Mouse (Mus musculus) embryonic fibroblast, embryonic 13.5 days (primary cell): ENCODE results near the gene Sh3bp4.

Experiments
- CTCF ChIP-seq: IDR thresholded peaks from 2 replicates; pipeline ENCODE4 v1.5.1; 2011; ENCODE audit warnings: mild to moderate bottlenecking, control low read depth, low read length, moderate library complexity, borderline replicate concordance; ENCODE audit not compliant: insufficient read depth
- POLR2A ChIP-seq: IDR thresholded peaks from 2 replicates; pipeline ENCODE4 v1.6.1; 2011; ENCODE audit warnings: low read depth, mild to moderate bottlenecking, control low read depth, low read length, moderate library complexity

- TF ChIP-seq CTCF (no peak), POLR2A (no peak)
Measured at GRCm38 (mm10) chr1:89118836-89119235, 48.6 kb downstream of the Sh3bp4 start.
